23 mouse cellular contexts compared by ENCODE assay signal in the genomic region with DNA sequence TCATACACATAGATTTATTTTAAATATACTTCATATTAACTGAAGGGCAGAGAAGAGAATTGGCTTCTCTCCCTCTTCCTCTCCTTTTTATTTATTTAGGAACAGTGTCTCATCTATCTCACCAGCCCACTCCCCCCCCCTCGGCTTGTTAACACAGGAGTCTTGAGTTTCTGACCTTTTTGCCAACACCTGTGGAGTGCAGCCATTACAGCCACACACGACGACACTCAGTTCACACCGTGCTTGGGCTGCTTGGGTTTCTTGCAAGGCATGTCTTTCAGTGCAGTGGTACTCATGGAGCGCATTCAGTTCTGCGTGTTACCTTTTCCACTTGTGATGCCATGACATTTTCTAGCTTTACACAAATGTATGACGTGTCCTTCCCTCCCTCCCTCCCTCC. TPM values are rescaled to one million over a fixed set of nuclear protein-coding genes. Genes with fewer than 3 reads are reported as not detected.
DNase-seq lines count a peak whose midpoint lies in the region; ATAC-seq and TF ChIP-seq lines count a peak whose summit lies in the region.
"Had no signal": no experiment of that assay in that cellular context is flagged by ENCODE, and none has a peak within 500 bp of the region (broad histone marks: within the 10 kb centered on the region; RNA-seq: fewer than 3 reads in every experiment).

No protein-coding gene starts in this region.

- no peak for TF ChIP-seq EP300 in stomach, postnatal 0 days (optimal IDR thresholded peaks at IDR 0.05)

- no peak overlapping the region for H3K27ac ChIP-seq in heart, embryonic 10.5 days
- H3K27ac ChIP-seq in bone marrow macrophage, adult 2 months (ENCODE audit: insufficient read depth, low read depth, low read length), result peak overlapping the region; percentile 6; the same call in 1 of the 2 replicates
- H3K27ac ChIP-seq in macrophage, result peak overlapping the region; percentile 99
- no peak overlapping the region for H3K27ac ChIP-seq in stomach, postnatal 0 days (replicated peaks)
- H3K27ac ChIP-seq: embryonic facial prominence, embryonic 10.5 days; embryonic facial prominence, embryonic 12.5 days; forebrain, embryonic 13.5 days; forebrain, embryonic 15.5 days had no signal

- no peak overlapping the region for H3K4me2 ChIP-seq in stomach, postnatal 0 days (replicated peaks; ENCODE audit: low read depth)
- H3K4me2 ChIP-seq: embryonic facial prominence, embryonic 12.5 days; forebrain, embryonic 13.5 days; forebrain, embryonic 15.5 days had no signal

- H3K4me3 ChIP-seq in heart, embryonic 10.5 days, result no peak overlapping the region
- H3K4me3 ChIP-seq in bone marrow macrophage, adult 2 months (ENCODE audit: insufficient read depth, low read length), result no peak overlapping the region
- H3K4me3 ChIP-seq in macrophage (ENCODE audit: inconsistent target), result no peak overlapping the region
- no peak overlapping the region for H3K4me3 ChIP-seq in stomach, postnatal 0 days (ENCODE audit: low read depth, low read length)
- H3K4me3 ChIP-seq: embryonic facial prominence, embryonic 10.5 days; embryonic facial prominence, embryonic 12.5 days; forebrain, embryonic 13.5 days; forebrain, embryonic 15.5 days had no signal

- peak; percentile 67 for DNase-seq in heart, embryonic 10.5 days (ENCODE audit: low spot score)
- DNase-seq in heart, postnatal 14 days, result no peak
- no peak for DNase-seq in stomach, postnatal 0 days (ENCODE audit: low spot score)
- no peak for DNase-seq in embryo, embryonic 10 days (ENCODE audit: low spot score)
- DNase-seq: adrenal gland, adult 2 months; adrenal gland, postnatal 10 days; adrenal gland, postnatal 25 days; cerebellum, adult 11-12 months; cerebellum, adult 2 months; cerebellum, adult 9-10 months; cerebellum, postnatal 14 days; cerebellum, postnatal 36 days; forebrain, postnatal 0 days had no signal

- no peaks in the 10 kb centered on the region for H3K79me2 ChIP-seq in macrophage (ENCODE audit: inconsistent target)

- 83% methylated on average over 7 of the region's 7 CpGs for WGBS in heart, embryonic 10.5 days
- WGBS in macrophage (ENCODE audit: missing documents), result 82% methylated on average over 7 of the region's 7 CpGs
- 62% methylated on average over 7 of the region's 7 CpGs for WGBS in stomach, postnatal 0 days

- no peaks in the 10 kb centered on the region; the same call in 1 of the 2 replicates for H3K4me1 ChIP-seq in heart, embryonic 10.5 days
- H3K4me1 ChIP-seq in bone marrow macrophage, adult 2 months (ENCODE audit: control insufficient read depth, insufficient read depth, low read length), result peaks cover 59% of the 10 kb centered on the region
- no peaks in the 10 kb centered on the region for H3K4me1 ChIP-seq in stomach, postnatal 0 days (replicated peaks; ENCODE audit: control insufficient read depth, insufficient read depth)
- H3K4me1 ChIP-seq: embryonic facial prominence, embryonic 10.5 days; embryonic facial prominence, embryonic 12.5 days; forebrain, embryonic 13.5 days; forebrain, embryonic 15.5 days had no signal

- H3K36me3 ChIP-seq in heart, embryonic 10.5 days, result no peaks in the 10 kb centered on the region
- H3K36me3 ChIP-seq in macrophage (ENCODE audit: inconsistent target), result peaks cover 19% of the 10 kb centered on the region
- H3K36me3 ChIP-seq in stomach, postnatal 0 days (ENCODE audit: control insufficient read depth, insufficient read depth, low read length), result no peaks in the 10 kb centered on the region
- H3K36me3 ChIP-seq: embryonic facial prominence, embryonic 10.5 days; embryonic facial prominence, embryonic 12.5 days; forebrain, embryonic 15.5 days had no signal

- no peak for TF ChIP-seq POLR2A in bone marrow macrophage, adult 2 months (IDR thresholded peaks at IDR 0.05; ENCODE audit: borderline replicate concordance, low read depth, low read length)

- intact Hi-C loops in heart, postnatal 14 days (cut with DNase I), result no loop called here

- ATAC-seq in stomach, postnatal 0 days (ENCODE audit: low FRiP score, low TSS enrichment), result no peak

- no peak overlapping the region for H3K9ac ChIP-seq in stomach, postnatal 0 days (ENCODE audit: low read length)
- H3K9ac ChIP-seq: embryonic facial prominence, embryonic 12.5 days; forebrain, embryonic 13.5 days; forebrain, embryonic 15.5 days; forebrain, postnatal 0 days had no signal

- no peaks in the 10 kb centered on the region for H3K27me3 ChIP-seq in heart, embryonic 10.5 days (ENCODE audit: insufficient read depth, poor library complexity, severe bottlenecking)
- H3K27me3 ChIP-seq in stomach, postnatal 0 days (ENCODE audit: control insufficient read depth, insufficient read depth, low read length), result no peaks in the 10 kb centered on the region
- H3K27me3 ChIP-seq: embryonic facial prominence, embryonic 12.5 days; forebrain, embryonic 13.5 days; forebrain, embryonic 15.5 days had no signal

- no peaks in the 10 kb centered on the region for H3K9me3 ChIP-seq in heart, embryonic 10.5 days
- no peaks in the 10 kb centered on the region for H3K9me3 ChIP-seq in stomach, postnatal 0 days (ENCODE audit: control insufficient read depth, low read length)
- H3K9me3 ChIP-seq: embryonic facial prominence, embryonic 10.5 days; embryonic facial prominence, embryonic 12.5 days; forebrain, embryonic 13.5 days; forebrain, embryonic 15.5 days had no signal

- TF ChIP-seq CTCF in bone marrow macrophage, adult 2 months (IDR thresholded peaks at IDR 0.05; ENCODE audit: low read depth, low read length), result no peak
- no peak for TF ChIP-seq CTCF in stomach, postnatal 0 days (IDR thresholded peaks at IDR 0.05; ENCODE audit: low read depth)

RNA-seq across cellular contexts. Expression of gene Slamf7, which starts 22.8 kb away (rescaled TPM):
- not detected in 2 replicates for polyA plus RNA-seq in heart, embryonic 10.5 days (2016; fragmentation: Nextera tagmentation; extraction: Ambion mirVana)
- under 1 TPM in 1 of 2 experiments, not detected in 1; 0.15 TPM for total RNA-seq in heart, postnatal 14 days (2021)
- polyA plus RNA-seq in bone marrow macrophage, adult 2 months (2012; ENCODE audit: insufficient read depth, insufficient read length, missing spikeins), result 177 and 179 TPM in 2 replicates
- total RNA-seq in macrophage (2018; cell fraction: chromatin; rRNA removed), result 1,000 to 10,000 TPM in 9 of 26 experiments, 100 to 1,000 TPM in 17; 248 to 1,912 (median 729) TPM
- total RNA-seq in macrophage (2018; cell fraction: cytosol; rRNA removed), result 1,000 to 10,000 TPM in 1 of 26 experiments, 100 to 1,000 TPM in 25; 219 to 1,276 (median 582) TPM
- 1,000 to 10,000 TPM in 13 of 26 experiments, 100 to 1,000 TPM in 13; 184 to 2,064 (median 1,037) TPM for total RNA-seq in macrophage (2018; cell fraction: nucleus; rRNA removed)
- 92.5 to 257 TPM (median 179 TPM) in 3 replicates for polyA plus RNA-seq in macrophage (2018)
- 0.05 and 0.38 TPM in 2 replicates for polyA plus RNA-seq in stomach, postnatal 0 days (2015; fragmentation: Nextera tagmentation; extraction: Ambion mirVana)
- total RNA-seq: ES-E14, MEL had no signal
- polyA plus RNA-seq: C2C12; embryonic facial prominence, embryonic 10.5 days; embryonic facial prominence, embryonic 12.5 days; forebrain, embryonic 11.5 days; forebrain, embryonic 13.5 days; forebrain, embryonic 15.5 days; forebrain, postnatal 0 days had no signal

RNA-seq across cellular contexts. Expression of gene Ly9, which starts 22.8 kb away (rescaled TPM):
- not detected in 2 replicates for polyA plus RNA-seq in heart, embryonic 10.5 days (2016; fragmentation: Nextera tagmentation; extraction: Ambion mirVana)
- total RNA-seq in heart, postnatal 14 days (2021), result under 1 TPM; 0.26 to 0.66 TPM
- 249 and 274 TPM in 2 replicates for polyA plus RNA-seq in bone marrow macrophage, adult 2 months (2012; ENCODE audit: insufficient read depth, insufficient read length, missing spikeins)
- 100 to 1,000 TPM in 23 of 26 experiments, 10 to 100 TPM in 3; 76.8 to 200 (median 144) TPM for total RNA-seq in macrophage (2018; cell fraction: chromatin; rRNA removed)
- 100 to 1,000 TPM; 293 to 703 (median 450) TPM for total RNA-seq in macrophage (2018; cell fraction: cytosol; rRNA removed)
- 100 to 1,000 TPM; 156 to 447 (median 313) TPM for total RNA-seq in macrophage (2018; cell fraction: nucleus; rRNA removed)
- polyA plus RNA-seq in macrophage (2018), result 199 to 492 TPM (median 394 TPM) in 3 replicates
- 0.13 and 0.18 TPM in 2 replicates for polyA plus RNA-seq in stomach, postnatal 0 days (2015; fragmentation: Nextera tagmentation; extraction: Ambion mirVana)
- total RNA-seq: forebrain, postnatal 0 days; MEL had no signal
- polyA plus RNA-seq: C2C12; forebrain, embryonic 11.5 days; forebrain, embryonic 13.5 days had no signal

RNA-seq across cellular contexts. Expression of gene Cd48, which starts 51.8 kb away (rescaled TPM):
- 0.25 TPM in 1 of 2 replicates, not detected in the other for polyA plus RNA-seq in heart, embryonic 10.5 days (2016; fragmentation: Nextera tagmentation; extraction: Ambion mirVana)
- 1 to 10 TPM; 1.6 to 2.3 TPM for total RNA-seq in heart, postnatal 14 days (2021)
- polyA plus RNA-seq in bone marrow macrophage, adult 2 months (2012; ENCODE audit: insufficient read depth, insufficient read length, missing spikeins), result 346 and 376 TPM in 2 replicates
- 100 to 1,000 TPM in 25 of 26 experiments, 10 to 100 TPM in 1; 76.3 to 222 (median 181) TPM for total RNA-seq in macrophage (2018; cell fraction: chromatin; rRNA removed)
- total RNA-seq in macrophage (2018; cell fraction: cytosol; rRNA removed), result 100 to 1,000 TPM; 200 to 270 (median 237) TPM
- total RNA-seq in macrophage (2018; cell fraction: nucleus; rRNA removed), result 100 to 1,000 TPM; 137 to 292 (median 225) TPM
- 230 to 330 TPM (median 260 TPM) in 3 replicates for polyA plus RNA-seq in macrophage (2018)
- 2.6 and 2.9 TPM in 2 replicates for polyA plus RNA-seq in stomach, postnatal 0 days (2015; fragmentation: Nextera tagmentation; extraction: Ambion mirVana)
- polyA plus RNA-seq: C2C12; forebrain, embryonic 11.5 days had no signal

Comparison
In these comparisons a context has a peak if more than half of its experiments do, and no peak if none do; other contexts are left out.
1. H3K27ac ChIP-seq: peak in bone marrow macrophage, adult 2 months (single experiment) and macrophage (single experiment); none in heart, embryonic 10.5 days (single experiment) and stomach, postnatal 0 days (single experiment).
2. RNA of gene Slamf7, which starts 22.8 kb away (polyA plus RNA-seq): 92.5 to 257 TPM in macrophage and 177 to 179 TPM in bone marrow macrophage, adult 2 months; 0.05 to 0.38 TPM in stomach, postnatal 0 days and not detected in heart, embryonic 10.5 days; every median in the first group is over 10 times any median in the second.
3. RNA of gene Ly9, which starts 22.8 kb away (polyA plus RNA-seq): 199 to 492 TPM in macrophage and 249 to 274 TPM in bone marrow macrophage, adult 2 months; 0.13 to 0.18 TPM in stomach, postnatal 0 days and not detected in heart, embryonic 10.5 days; every median in the first group is over 100 times any median in the second.
4. RNA of gene Cd48, which starts 51.8 kb away (polyA plus RNA-seq): 346 to 376 TPM in bone marrow macrophage, adult 2 months and 230 to 330 TPM in macrophage; 2.6 to 2.9 TPM in stomach, postnatal 0 days and 0.25 TPM in heart, embryonic 10.5 days; every median in the first group is over 10 times any median in the second.